Mouse (Mus musculus): Measurements from ENCODE around the gene Ulk3.

Gene Ulk3

GRCm38 (mm10) chr9:57638651-57639459, 49.6 kb downstream of the Ulk3 start:
- in situ Hi-C loops (cut with MboI; ENCODE audit: low pct_unique_long_range_greater_than_20kb in 1 of 2, low sequenced_read_pairs in 2 of 2, unreplicated experiment in 1 of 2): no loop called here

DNA sequence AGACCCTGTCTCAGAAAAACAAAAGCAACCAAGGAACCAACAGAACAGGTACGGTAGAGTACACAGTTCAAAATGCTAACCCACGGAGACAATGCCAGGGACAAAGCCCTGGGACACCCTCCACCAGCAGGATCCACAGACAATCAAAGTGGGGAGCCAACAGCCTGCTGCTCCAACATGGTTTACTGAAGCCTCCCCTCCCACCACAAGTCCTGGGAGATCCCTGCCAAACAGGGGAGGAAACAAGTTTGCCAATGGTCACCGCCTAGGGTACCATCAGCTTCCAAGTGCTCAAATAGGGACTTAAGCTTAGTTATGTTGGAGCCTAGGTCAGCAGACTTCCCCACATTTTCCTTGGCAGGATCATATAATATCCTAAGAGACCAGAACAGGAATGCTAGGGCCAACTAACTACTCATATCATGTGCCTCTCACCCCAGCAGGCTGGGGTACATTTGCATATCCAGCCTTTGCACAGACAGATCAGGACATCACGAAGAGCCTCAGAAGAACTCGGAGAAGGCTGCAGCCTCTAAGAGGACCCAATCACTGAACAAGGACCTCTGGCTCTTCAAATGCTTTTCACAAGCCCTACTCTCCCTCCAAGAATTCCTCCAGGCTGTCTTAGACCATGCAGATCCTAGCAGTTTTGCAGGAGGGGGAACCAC, 50.5 kb downstream of the Ulk3 start:
- in situ Hi-C loops (cut with MboI; ENCODE audit: low pct_unique_long_range_greater_than_20kb in 1 of 2, low sequenced_read_pairs in 2 of 2, unreplicated experiment in 1 of 2): no loop called here

GRCm38 (mm10) chr9:57640384-57640783, 51.1 kb downstream of the Ulk3 start:
- in situ Hi-C loops (cut with MboI; ENCODE audit: low pct_unique_long_range_greater_than_20kb in 1 of 2, low sequenced_read_pairs in 2 of 2, unreplicated experiment in 1 of 2): no loop called here

- in situ Hi-C loops (cut with MboI; ENCODE audit: low pct_unique_long_range_greater_than_20kb in 1 of 2, low sequenced_read_pairs in 2 of 2, unreplicated experiment in 1 of 2): no loop called here
Measured at GRCm38 (mm10) chr9:57641022-57641421, 51.8 kb downstream of the Ulk3 start.

DNA sequence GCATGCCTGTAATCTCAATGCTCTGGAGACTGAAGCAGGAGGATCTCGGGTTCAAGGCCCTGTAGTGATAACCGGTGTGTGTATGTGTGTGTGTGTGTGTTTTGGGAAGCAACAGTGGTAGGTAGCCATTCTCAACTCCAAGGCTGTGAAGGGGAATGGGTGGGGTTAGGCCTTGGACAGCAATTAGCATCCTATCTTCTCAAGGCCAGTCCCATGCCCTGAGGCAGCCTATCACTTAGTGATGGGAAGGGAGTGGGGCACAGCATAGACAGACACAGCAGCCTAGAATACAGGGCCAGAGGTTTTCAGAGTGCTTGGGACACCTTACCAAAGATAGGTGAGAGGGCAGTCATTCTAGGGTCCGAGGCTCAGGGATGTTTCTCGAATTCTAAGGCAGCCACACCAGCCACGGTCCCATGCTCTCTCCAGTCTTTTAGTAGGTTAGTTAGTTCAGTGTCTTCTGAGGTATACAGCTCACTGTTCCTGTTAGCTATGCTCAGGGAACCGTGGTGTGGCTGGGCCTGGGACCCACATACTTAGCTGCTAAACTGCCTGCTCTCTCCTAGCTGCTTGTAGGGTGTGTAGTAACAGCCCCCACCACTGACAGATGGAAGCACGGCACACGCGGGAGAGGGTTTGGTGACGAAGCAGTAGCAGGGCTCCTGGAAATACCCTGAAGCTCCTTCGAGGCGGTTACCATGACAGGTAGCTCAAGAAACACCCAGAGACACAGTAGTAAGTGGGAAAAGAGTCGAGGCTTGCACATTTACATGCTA, 52.7 kb downstream of the Ulk3 start:
- in situ Hi-C loops (cut with MboI; ENCODE audit: low pct_unique_long_range_greater_than_20kb in 1 of 2, low sequenced_read_pairs in 2 of 2, unreplicated experiment in 1 of 2): no loop called here

DNA sequence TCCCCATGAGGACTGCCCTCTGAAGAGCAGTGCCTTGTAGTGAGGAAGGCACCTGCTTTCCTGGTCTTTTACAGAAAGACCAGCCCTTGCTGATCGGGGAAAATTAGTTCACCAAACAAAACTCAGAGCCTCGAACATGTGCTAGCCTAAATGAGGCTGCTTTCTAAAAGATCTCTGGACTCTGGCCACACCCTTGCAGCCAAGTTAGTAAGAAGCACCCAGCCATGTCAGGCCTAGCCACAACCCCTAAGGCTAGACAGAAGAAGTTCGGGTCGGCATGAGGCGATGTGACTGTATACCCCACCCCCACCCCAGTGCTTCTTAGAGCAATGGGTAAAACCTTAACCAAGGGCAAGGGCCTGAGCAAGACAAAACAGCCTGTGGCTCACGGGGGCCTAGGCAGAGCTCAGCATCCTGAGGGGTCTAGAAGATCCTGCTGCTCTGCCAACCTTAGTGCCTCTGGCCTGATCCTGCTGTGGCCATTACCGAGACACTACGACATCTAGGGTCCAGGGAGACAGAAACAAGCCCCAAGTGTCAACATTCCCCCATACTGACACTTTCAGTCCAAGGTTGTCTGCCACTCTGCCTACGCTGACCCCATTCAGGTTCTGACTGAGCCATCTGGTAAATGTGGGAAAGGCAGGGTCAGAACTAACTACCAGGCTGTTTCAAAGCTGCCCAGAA, 54.1 kb downstream of the Ulk3 start:
- in situ Hi-C loops (cut with MboI; ENCODE audit: low pct_unique_long_range_greater_than_20kb in 1 of 2, low sequenced_read_pairs in 2 of 2, unreplicated experiment in 1 of 2): no loop called here

GRCm38 (mm10) chr9:57643856-57644180, 54.6 kb downstream of the Ulk3 start:
- in situ Hi-C loops (cut with MboI; ENCODE audit: low pct_unique_long_range_greater_than_20kb in 1 of 2, low sequenced_read_pairs in 2 of 2, unreplicated experiment in 1 of 2): no loop called here

GRCm38 (mm10) chr9:57644442-57644943, 55.2 kb downstream of the Ulk3 start:
- in situ Hi-C loops (cut with MboI; ENCODE audit: low pct_unique_long_range_greater_than_20kb in 1 of 2, low sequenced_read_pairs in 2 of 2, unreplicated experiment in 1 of 2): no loop called here

DNA sequence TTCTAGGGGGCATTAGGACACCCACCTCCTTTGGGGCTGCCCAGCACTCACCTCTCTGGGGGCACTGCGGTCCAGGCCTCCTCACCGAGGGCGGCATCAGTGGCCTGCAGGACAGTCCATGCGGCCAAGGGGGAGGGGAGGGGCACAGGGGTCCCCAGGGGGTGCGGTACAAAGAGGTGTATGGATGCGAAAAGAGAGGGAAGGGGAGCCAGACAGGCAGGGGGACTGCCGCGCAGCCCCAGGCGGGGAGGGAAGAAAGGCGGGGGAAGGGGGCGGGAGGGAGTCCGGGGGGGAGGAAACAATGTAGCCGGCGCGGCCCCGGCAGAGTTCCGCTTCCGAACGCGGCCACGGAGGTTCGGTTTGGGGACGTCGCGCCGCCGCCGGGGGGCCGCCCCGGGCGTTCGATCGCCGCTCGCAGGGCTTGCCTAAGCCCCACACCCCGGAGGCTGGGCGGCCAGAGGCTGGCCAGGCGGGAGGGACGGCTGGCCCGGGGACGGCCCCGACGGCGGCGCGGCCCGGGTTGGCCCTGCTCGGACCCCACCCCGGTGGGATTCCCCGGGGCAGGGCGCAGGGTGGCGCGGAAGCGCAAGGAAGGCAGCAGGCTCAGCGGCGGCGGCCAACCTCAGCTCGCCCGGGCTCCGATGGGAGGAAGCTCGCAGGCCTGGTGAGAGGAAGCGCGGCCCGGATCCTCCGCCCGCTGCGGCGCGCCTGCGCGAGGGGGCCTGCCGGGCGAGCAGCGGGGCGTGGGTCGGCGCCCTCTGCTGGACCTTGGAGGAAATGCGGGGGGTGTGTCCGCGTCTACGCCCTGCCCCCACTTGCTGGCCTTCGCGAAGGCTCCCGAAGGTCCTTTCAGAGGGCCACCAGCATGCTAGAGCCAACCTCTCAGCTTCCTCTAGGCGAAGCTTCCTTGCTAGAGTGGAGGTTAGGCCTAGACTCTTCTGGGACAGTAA, 56.0 kb downstream of the Ulk3 start:
- in situ Hi-C loops (cut with MboI; ENCODE audit: low pct_unique_long_range_greater_than_20kb in 1 of 2, low sequenced_read_pairs in 2 of 2, unreplicated experiment in 1 of 2): no loop called here

All from mouse embryonic stem cell (cell line).